Mouse (Mus musculus) liver, postnatal 0 days (tissue): ENCODE measurements around the gene B4galt3.
"Not testable (repeated sequence)": the region's sequence is repeated elsewhere in the genome, so short reads cannot be mapped to it uniquely, and the experiment has no call there.

ENCODE experiments used
- CTCF ChIP-seq: sonication (generic); IDR thresholded peaks from 2 replicates; pipeline ENCODE4 v1.5.1; 2016; ENCODE audit warnings: antibody characterized with exemption, low read depth
- EP300 ChIP-seq: IDR thresholded peaks from 2 replicates; pipeline ENCODE4 v1.6.1; 2016; ENCODE audit warnings: antibody characterized with exemption, low read depth, mild to moderate bottlenecking

DNA sequence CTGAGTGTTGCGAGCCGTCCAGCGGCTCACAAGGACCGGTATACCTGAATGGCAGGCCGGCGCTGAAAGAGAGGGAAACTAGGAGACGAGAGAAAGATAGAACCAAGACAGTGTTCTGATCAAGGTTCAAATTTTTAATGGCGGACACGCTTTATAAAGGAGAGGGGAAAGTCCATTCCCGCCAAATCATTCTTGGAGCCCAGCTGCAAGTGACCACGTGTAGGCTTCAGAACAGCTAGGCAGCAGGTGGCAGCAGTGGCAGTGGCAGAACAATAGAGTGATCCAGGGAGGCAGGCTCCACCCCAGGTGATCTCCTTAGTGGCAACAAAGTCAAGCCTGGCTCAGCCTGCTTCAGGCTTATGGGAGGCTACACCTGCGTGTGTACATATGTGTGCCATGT, 28.2 kb upstream of the B4galt3 start:
- not testable (repeated sequence) for TF ChIP-seq CTCF, EP300
